Mouse (Mus musculus): Measurements from ENCODE around the gene Wnt1. TPM values are rescaled to one million over a fixed set of nuclear protein-coding genes. Genes with fewer than 3 reads are reported as not detected.

Gene Wnt1
- total RNA-seq, 2 experiments from 2014 or later, result not detected

DNA sequence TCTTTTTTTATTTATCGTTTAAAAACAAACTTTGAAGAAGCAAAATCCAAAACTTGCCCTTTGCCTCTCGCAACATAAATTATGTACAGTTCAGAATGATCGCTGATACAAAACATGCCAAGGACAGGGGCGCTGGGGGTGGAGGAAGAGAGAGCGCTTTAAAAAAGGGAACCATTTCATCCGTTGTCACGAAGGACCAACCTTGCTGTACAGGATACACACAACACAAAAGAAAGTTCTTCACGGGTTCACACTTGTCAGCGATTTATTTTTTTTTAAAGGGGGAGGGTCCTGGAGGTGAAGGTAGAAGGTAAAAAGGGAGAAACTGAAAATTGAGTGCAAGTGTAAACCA is 42.0 kb downstream of the Wnt1 start:
- DNase-seq (ENCODE audit: low spot score), result no peak
- intact Hi-C loops (cut with DNase I), result no loop called here

DNA sequence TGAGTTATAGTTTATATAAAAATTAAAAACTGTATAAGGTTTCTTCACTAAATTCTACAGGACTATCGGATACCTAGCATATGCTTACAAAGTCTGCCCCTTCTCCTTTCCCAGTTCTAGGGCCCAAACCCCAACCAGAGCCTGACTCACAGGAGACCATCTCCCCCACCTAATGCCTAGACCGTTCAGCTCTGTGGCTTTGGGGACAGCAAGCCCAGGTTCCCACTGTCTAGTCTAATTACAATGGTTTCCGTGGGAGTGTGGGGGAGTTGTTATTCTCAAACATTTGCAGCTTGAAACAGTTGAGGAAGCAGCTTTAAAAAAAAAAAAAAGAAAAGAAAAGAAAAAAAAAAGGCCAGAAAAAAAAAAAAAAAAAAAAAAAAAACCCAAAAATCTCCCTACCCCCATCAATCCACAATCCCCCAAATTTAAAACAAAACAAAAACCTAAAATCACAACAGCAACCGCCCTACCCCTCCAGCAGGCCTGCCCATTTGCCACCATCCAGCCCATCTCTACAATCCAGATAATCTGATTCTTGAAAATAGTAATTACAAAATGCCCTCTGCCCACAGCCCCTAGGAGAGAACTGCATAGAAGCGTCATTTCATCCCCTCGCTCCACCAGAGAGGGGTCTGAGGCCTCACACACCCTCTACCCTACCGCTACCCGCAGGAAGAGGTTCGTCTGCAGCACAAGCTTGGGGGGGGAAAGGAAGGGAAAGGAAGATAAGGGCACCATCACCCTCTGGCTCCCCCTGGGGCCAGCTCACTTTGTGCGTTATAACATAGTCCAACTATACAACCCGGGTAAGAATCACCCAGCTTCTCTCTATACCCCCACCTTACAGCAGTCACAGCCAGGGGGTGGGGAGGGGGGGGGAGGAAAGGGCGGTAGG is 42.8 kb downstream of the Wnt1 start:
- DNase-seq (ENCODE audit: low spot score), result no peak
- intact Hi-C loops (cut with DNase I), result no loop called here

DNA sequence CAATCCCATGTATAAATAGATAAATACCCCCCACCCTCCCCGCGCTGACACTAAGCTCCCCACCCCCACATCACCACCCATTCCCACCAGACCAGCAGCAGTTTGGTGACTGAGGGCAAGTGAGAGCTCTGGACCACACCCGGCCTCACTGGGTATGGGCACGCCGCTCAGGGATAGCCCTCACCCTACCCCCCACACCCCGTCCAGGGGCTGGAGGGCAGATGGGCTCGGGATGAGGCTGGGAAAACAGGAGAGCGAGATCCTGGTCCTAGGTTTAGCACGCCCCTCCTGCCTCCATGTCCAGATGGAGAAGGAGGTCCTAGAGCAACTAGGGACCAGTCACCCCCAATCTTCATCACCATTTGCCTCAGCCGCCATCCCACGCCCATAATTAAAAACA is 43.6 kb downstream of the Wnt1 start:
- DNase-seq (ENCODE audit: low spot score), result no peak
- intact Hi-C loops (cut with DNase I), result no loop called here

DNA sequence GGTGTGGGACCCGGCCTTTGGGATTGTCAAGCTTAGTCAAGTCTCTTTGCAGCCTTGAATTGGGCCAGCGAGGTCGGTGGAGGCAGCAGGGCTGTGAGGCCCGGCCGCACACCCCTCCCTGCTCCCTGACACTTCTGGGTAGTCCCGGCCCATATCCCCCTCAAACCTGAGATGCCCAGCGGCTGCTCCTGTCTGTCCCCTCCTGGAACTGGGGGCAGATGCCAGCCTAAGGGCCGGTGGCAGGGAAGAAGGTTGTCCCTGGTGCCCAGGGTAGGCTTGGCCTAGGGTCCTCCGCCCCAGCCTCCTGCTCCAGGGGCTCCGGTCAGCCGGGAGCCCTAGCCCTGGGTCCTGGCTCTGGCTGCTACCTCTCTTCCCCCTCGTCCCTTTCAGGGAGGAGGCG is 44.4 kb downstream of the Wnt1 start:
- no peak for DNase-seq (ENCODE audit: low spot score)
- intact Hi-C loops (cut with DNase I), result loop anchor here (2.0 kb wide), 1 partner anchor 33 kb away; no protein-coding TSS in a partner anchor

DNA sequence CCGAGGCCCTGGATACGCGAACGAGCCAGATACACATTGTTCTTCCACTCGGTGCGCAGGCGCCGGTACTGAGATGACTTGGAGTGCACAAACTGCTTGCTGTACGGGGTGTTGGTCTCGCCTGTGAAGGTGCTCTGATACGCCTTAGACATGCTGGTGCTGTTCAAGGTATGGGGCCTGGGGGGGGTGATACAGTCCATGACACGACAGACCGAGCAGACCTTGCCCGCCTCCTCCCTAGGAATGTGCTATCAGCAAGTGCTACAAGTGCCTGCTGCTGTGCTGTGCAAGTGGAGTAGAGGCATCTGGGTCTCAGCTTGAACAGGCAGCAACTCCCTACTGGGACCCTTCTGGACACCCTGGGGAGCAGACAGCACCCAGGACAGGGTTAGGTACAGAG is 45.6 kb downstream of the Wnt1 start:
- no peak for DNase-seq (ENCODE audit: low spot score)
- intact Hi-C loops (cut with DNase I), result loop anchor here (2.0 kb wide), 1 partner anchor 32 kb away; no protein-coding TSS in a partner anchor

DNA sequence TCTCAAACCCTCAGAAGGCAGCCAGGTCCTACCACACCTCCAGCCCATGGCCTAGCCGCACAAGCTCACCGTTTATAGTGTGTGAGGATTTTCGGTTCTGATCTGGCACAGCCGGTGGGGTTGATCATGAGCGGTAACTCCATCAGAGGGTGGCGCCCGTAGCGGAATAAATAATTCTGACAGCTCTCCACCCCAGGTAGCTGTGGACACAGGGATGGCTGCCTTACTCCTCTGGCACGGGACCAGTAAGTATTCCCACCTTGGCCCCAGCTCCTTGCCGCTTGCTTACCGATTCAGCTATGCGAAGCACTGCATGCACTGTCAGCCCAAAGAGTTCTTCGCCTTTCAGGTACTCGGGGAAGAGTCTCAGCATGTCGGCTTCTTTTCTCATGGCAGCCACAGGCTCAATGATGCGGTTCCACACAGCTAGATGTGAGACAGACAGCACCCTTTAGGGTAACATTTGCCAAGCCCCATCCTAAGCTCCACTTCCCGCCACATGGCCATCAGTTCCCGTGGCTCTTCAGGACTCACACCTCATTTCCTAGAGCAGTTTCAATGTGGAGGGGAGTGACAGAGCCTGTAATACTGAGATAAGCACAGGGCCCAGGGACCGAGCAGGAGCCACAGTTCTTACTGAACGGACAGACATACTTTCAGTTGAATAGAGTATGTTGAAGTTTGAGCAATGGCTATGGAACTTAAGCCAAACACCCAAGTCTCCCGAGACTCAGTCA is 47.5 kb downstream of the Wnt1 start:
- no peak for DNase-seq (ENCODE audit: low spot score)
- intact Hi-C loops (cut with DNase I), result no loop called here

DNA sequence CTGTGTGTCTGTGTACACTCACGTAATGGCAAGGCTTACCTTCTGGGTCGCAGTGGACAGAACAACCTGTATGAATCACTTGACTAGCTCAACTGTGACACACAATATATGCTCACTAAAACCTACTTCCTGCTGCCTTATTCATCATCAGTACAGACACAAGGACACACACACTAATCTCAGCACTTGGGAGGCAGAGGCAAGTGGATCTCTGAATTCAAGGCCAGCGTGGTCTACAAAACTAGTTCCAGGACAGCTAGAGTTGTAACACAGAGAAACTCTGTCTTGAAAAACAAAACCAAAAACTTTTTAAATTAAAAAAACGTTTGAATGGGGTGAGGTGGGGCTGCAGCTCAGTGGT is 48.1 kb downstream of the Wnt1 start:
- intact Hi-C loops (cut with DNase I), result no loop called here
- no peak for DNase-seq (ENCODE audit: low spot score)

DNA sequence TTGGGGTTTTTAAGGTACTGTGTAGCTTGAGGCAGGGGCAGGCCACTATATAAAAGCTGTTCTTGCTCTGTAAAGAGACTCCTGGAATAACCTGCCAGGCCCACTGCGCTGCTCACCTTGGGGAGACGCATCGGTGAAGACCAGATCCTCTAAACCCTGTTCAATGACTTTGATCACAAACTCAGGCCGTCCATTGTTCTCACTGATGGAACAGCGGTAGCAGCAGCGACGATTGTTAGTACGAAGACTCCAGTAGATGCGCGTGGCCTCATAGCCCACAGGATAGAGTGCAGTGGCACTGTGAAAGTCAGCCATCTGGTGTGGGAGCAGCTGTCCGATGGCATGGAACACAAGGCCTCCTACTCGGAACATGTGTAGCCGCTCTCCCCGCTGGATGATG is 49.5 kb downstream of the Wnt1 start:
- DNase-seq (ENCODE audit: low spot score), result no peak

DNA sequence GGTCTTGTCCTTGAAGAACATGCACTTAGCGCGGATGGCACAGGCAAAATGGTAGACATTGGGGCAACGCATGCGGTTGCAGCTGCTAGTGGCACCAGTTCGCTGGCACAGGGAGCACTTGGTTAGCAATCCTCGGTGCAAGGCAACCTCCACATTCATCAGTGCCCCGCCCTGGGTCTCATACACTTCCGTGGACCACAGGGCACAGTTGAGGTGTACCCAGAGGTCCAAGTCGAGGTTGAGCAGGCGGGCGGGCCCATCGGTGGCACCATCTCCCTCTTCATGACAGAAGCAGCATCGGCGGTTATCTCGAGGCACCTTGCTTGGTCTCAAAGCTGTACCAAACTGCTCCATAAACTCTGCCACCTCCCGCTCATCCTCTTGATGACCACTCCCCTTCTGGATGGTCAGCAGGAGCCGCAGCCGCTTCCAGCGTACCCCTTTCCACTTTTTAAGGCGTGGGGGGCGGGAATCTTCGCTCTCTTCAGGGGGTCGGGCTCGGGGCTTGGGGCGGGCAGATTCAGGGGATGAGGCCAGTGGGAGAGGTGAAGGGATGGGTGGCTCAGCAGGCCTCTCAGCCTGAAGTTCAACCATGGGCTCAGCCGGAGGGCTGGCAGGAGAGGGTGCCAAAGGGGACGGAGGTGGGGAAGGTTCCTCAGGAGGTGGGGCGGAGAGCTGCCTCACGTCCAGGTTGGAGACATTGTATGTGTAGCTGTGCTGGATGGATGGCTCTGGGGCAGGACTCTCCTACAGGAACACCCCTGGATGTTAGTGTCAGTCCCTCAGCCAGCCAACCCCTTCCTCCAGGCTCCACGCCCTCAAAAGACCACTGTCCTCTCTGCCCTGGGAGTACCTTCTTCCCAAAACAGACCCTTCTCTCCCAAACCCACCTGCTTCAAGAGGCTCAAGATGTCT is 50.3 kb downstream of the Wnt1 start:
- no peak for DNase-seq (ENCODE audit: low spot score)
- intact Hi-C loops (cut with DNase I), result no loop called here

More for the DNA sequence above, 49.5 kb downstream of the Wnt1 start:
- intact Hi-C loops (cut with DNase I), result no loop called here

Other genes with a start within 250 kb of the Wnt1 start
- gene Ccnt1, start 218.9 kb upstream of the Wnt1 start, total RNA-seq (2021), result 10 to 100 TPM; 31.0 to 31.9 TPM
- gene 4930415O20Rik, start 218.9 kb upstream of the Wnt1 start, total RNA-seq (2021), result 1 to 10 TPM in 1 of 2 experiments, under 1 TPM in 1; 0.68 to 1.0 TPM
- 100 to 1,000 TPM; 188 to 238 TPM for gene Adcy6, start 179.8 kb upstream of the Wnt1 start, total RNA-seq (2021)
- 1 to 10 TPM; 4.1 TPM for gene Cacnb3, start 159.0 kb upstream of the Wnt1 start, total RNA-seq (2021)
- gene Ddx23, start 127.0 kb upstream of the Wnt1 start, total RNA-seq (2021), result 10 to 100 TPM; 43.5 to 52.8 TPM
- 1 to 10 TPM; 1.3 to 1.5 TPM for gene Rnd1, start 112.4 kb upstream of the Wnt1 start, total RNA-seq (2021)
- gene Ccdc65, start 81.7 kb upstream of the Wnt1 start, total RNA-seq (2021), result under 1 TPM in 1 of 2 experiments, not detected in 1; 0.18 TPM
- 1 to 10 TPM; 4.7 to 7.2 TPM for gene Fkbp11, start 61.7 kb upstream of the Wnt1 start, total RNA-seq (2021)
- gene Arf3, start 26.6 kb upstream of the Wnt1 start, total RNA-seq (2021), result 10 to 100 TPM; 18.5 to 20.8 TPM
- under 1 TPM; 0.34 to 0.57 TPM for gene Wnt10b, start 11.7 kb upstream of the Wnt1 start, total RNA-seq (2021)
- under 1 TPM; 0.21 to 0.59 TPM for gene Ddn, start 19.6 kb downstream of the Wnt1 start, total RNA-seq (2021)
- gene Prkag1, start 41.7 kb downstream of the Wnt1 start, total RNA-seq (2021), result 100 to 1,000 TPM in 1 of 2 experiments, 10 to 100 TPM in 1; 90.5 to 103 TPM
- 10 to 100 TPM; 52.1 to 57.7 TPM for gene Kmt2d, start 81.3 kb downstream of the Wnt1 start, total RNA-seq (2021)
- gene Rhebl1, start 104.7 kb downstream of the Wnt1 start, total RNA-seq (2021), result 1 to 10 TPM; 2.0 to 2.8 TPM
- gene Dhh, start 108.7 kb downstream of the Wnt1 start, total RNA-seq (2021), result 1 to 10 TPM; 1.8 TPM
- gene Lmbr1l, start 128.4 kb downstream of the Wnt1 start, total RNA-seq (2021), result 10 to 100 TPM; 11.5 to 13.4 TPM
- 100 to 1,000 TPM; 163 to 175 TPM for gene Tuba1b, start 144.7 kb downstream of the Wnt1 start, total RNA-seq (2021)
- not detected for gene Gm49450, start 163.7 kb downstream of the Wnt1 start, total RNA-seq (2021)
- gene Tuba1a, start 163.8 kb downstream of the Wnt1 start, total RNA-seq (2021), result 100 to 1,000 TPM in 1 of 2 experiments, 10 to 100 TPM in 1; 99.4 to 105 TPM
- 10 to 100 TPM; 33.5 to 33.7 TPM for gene Tuba1c, start 240.0 kb downstream of the Wnt1 start, total RNA-seq (2021)